Mouse (Mus musculus): ENCODE measurements at regions not wholly inside any gene's neighbourhood (a gene's known extent, or its start where the extent isn't known, plus 50 kb on each side); places are given as distances from the start of the nearest gene placed in this dataset.

GRCm38 (mm10) chr3:151216764-151217502, 220.8 kb upstream of the Adgrl4 start:
- H3K4me3 ChIP-seq = no peak overlapping the region
- H3K36me3 ChIP-seq (replicated peaks) = no peaks in the 10 kb centered on the region
- DNase-seq (ENCODE audit: extremely low spot score, low spot score) = no peak
- 84% methylated on average over 3 of the region's 3 CpGs for WGBS
- no peaks in the 10 kb centered on the region for H3K9me3 ChIP-seq
- no peaks in the 10 kb centered on the region for H3K4me1 ChIP-seq
- H3K27ac ChIP-seq = no peak overlapping the region
- no peaks in the 10 kb centered on the region for H3K27me3 ChIP-seq (ENCODE audit: poor library complexity, severe bottlenecking)

DNA sequence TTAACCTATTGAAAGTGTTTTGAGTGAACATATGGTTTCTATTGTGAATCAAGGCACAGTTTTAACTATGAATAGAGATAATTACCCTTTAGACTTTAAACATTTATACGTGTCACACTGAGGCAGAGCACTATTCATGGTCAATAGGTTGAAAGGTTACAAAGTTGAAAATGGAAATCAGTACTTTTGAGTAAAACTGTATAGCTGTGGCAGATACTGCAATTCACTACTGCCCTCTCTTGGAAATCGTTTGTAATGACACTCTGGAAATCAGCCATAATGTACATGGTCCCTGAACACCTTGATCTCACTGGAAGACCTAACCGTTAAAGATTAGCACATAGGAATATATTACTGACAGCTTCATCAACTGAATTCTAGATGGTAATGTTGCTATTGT, 215.3 kb upstream of the Adgrl4 start:
- DNase-seq (ENCODE audit: extremely low spot score, low spot score) = no peak
- Histone ChIP-seq H3K4me1 (no peaks in the 10 kb centered on the region), H3K9me3 (no peaks in the 10 kb centered on the region), H3K36me3 (replicated peaks) (no peaks in the 10 kb centered on the region), H3K27ac (no peak overlapping the region), H3K4me3 (no peak overlapping the region), H3K27me3 (ENCODE audit: poor library complexity, severe bottlenecking) (no peaks in the 10 kb centered on the region)
- 22% methylated on average over 3 of the region's 3 CpGs for WGBS

DNA sequence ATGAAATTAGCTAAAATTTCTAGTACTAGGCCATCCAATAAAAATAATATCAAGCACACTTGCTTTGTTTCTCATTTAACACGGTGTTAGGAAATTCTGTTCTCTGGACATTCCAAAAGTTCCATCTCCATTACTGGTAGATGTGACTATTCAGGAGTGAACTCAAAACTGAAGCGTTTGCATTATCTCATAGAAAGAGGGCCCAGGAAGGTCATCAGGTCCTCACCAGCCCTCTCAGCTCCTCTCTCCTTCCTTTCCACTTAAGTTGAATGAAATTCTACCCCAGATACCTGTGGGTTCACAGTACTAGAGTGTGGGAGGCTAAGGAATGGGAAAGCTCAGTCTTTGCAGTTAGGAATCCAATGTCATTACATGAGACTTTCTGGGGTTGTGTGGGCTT, 185.2 kb upstream of the Adgrl4 start:
- no peak overlapping the region for H3K4me3 ChIP-seq
- no peak overlapping the region for H3K27ac ChIP-seq
- H3K27me3 ChIP-seq (ENCODE audit: poor library complexity, severe bottlenecking) = no peaks in the 10 kb centered on the region
- WGBS = 92% methylated on average over 2 of the region's 2 CpGs
- no peaks in the 10 kb centered on the region for H3K36me3 ChIP-seq (replicated peaks)
- no peaks in the 10 kb centered on the region for H3K4me1 ChIP-seq
- no peaks in the 10 kb centered on the region for H3K9me3 ChIP-seq
- no peak for DNase-seq (ENCODE audit: extremely low spot score, low spot score)

DNA sequence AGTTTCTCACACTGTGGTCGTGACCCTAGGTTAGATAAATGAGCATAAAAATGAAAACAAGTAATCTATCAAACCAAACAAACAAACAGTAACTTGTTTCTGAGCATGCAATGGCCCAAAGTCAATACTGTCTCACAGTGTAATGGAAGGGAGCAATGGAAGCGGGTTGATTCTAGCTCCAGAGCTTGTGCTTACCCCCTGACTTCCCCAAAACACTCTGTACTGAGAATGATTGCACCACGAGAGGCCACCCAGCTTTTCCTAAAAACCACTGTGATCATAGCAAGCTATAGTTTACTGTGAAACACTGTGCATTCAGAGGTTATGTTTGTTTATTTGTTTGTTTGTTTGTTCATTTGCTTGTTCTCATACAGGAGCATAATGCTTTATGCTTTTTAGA, 174.9 kb upstream of the Adgrl4 start:
- Histone ChIP-seq H3K27ac (no peak overlapping the region), H3K27me3 (ENCODE audit: poor library complexity, severe bottlenecking) (no peaks in the 10 kb centered on the region), H3K4me1 (no peaks in the 10 kb centered on the region), H3K4me3 (no peak overlapping the region), H3K36me3 (replicated peaks) (no peaks in the 10 kb centered on the region), H3K9me3 (no peaks in the 10 kb centered on the region)
- WGBS = 90% methylated on average over 3 of the region's 3 CpGs
- DNase-seq (ENCODE audit: extremely low spot score, low spot score) = no peak

DNA sequence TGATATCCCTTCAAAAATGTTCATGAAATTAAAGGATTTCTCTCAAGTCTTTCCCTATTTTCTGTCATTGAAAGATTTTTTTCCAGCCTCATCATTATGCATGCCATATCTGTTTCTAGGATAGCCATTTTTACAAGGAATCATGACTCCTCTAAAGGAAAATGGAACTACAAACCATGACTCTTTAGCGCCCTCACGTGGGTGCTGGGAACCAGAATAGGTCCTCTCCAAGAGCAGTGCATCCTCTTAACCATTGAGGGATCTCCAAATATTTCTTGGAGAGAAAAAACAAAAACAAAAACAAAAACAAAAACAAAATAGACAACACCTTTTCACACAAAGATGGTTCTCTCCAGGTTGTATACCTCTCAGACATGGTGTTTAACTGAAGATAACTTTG, 172.0 kb upstream of the Adgrl4 start:
- Histone ChIP-seq H3K36me3 (replicated peaks) (no peaks in the 10 kb centered on the region), H3K27me3 (ENCODE audit: poor library complexity, severe bottlenecking) (no peaks in the 10 kb centered on the region), H3K4me1 (no peaks in the 10 kb centered on the region), H3K27ac (no peak overlapping the region), H3K9me3 (no peaks in the 10 kb centered on the region), H3K4me3 (no peak overlapping the region)
- DNase-seq (ENCODE audit: extremely low spot score, low spot score) = no peak
- WGBS = 25% methylated on average over 2 of the region's 2 CpGs

DNA sequence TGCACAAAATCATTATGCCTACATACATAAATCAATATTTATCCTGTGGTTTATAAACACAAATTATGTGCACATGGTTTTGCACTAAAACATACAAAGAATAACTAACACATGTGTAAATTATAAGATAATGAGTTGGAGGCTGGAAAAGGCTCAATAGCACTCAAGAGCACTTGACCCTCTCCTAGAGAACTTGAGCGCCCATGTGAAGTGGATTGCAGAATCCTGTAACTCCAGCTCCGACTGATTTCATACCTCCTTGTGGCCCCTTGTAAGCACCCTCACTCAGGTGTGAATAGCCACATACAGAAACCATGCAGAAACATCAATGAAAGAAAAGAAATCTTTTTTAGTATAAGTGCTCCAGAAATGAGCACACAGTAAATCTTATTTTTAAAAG, 168.2 kb upstream of the Adgrl4 start:
- WGBS = 83% methylated on average over 2 of the region's 2 CpGs
- H3K4me1 ChIP-seq = no peaks in the 10 kb centered on the region
- H3K4me3 ChIP-seq = no peak overlapping the region
- H3K9me3 ChIP-seq = no peaks in the 10 kb centered on the region
- DNase-seq (ENCODE audit: extremely low spot score, low spot score) = no peak
- no peaks in the 10 kb centered on the region for H3K27me3 ChIP-seq (ENCODE audit: poor library complexity, severe bottlenecking)
- no peaks in the 10 kb centered on the region for H3K36me3 ChIP-seq (replicated peaks)
- no peak overlapping the region for H3K27ac ChIP-seq

DNA sequence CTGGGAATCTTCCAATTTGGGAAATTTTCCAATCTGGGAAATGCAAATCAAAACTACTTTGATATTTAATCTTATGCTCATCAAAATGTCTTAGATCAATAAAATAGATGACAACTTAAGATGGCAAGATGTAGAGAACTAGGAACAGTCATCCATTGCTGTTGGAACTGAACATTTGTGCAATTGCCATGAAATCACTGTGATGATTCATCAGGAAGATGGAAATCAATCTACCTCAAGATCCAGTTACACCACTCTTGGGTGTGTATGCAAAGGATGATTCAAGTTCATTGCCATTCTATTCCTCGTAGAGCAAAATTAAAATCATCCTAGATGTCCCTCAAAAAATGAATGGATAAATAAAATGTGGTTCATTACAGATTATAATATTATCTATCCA, 153.9 kb upstream of the Adgrl4 start:
- H3K4me1 ChIP-seq = no peaks in the 10 kb centered on the region
- WGBS = 89% methylated on average over 1 of the region's 1 CpGs
- no peak overlapping the region for H3K4me3 ChIP-seq
- no peaks in the 10 kb centered on the region for H3K9me3 ChIP-seq
- no peak overlapping the region for H3K27ac ChIP-seq
- no peaks in the 10 kb centered on the region for H3K27me3 ChIP-seq (ENCODE audit: poor library complexity, severe bottlenecking)
- no peaks in the 10 kb centered on the region for H3K36me3 ChIP-seq (replicated peaks)
- no peak for DNase-seq (ENCODE audit: extremely low spot score, low spot score)

- Histone ChIP-seq H3K27ac (peak overlapping the region; percentile 69), H3K9me3 (no peaks in the 10 kb centered on the region), H3K27me3 (ENCODE audit: poor library complexity, severe bottlenecking) (no peaks in the 10 kb centered on the region), H3K36me3 (replicated peaks) (no peaks in the 10 kb centered on the region), H3K4me1 (peaks cover 16% of the 10 kb centered on the region), H3K4me3 (no peak overlapping the region)
- peak; percentile 27 for DNase-seq (ENCODE audit: extremely low spot score, low spot score)
- WGBS = 43% methylated on average over 11 of the region's 11 CpGs
These were observed 143.6 kb upstream of the Adgrl4 start for GRCm38 (mm10) chr3:151293981-151294605.

- Histone ChIP-seq H3K4me3 (no peak overlapping the region), H3K36me3 (replicated peaks) (no peaks in the 10 kb centered on the region), H3K9me3 (no peaks in the 10 kb centered on the region), H3K27ac (0 out of 2 replicates have a peak overlapping the region, but pooled peaks have one; percentile 69), H3K4me1 (peaks cover 16% of the 10 kb centered on the region), H3K27me3 (ENCODE audit: poor library complexity, severe bottlenecking) (no peaks in the 10 kb centered on the region)
- DNase-seq (ENCODE audit: extremely low spot score, low spot score) = no peak
- 87% methylated on average over 7 of the region's 7 CpGs for WGBS
These were observed 143.1 kb upstream of the Adgrl4 start for GRCm38 (mm10) chr3:151294606-151295005.

DNA sequence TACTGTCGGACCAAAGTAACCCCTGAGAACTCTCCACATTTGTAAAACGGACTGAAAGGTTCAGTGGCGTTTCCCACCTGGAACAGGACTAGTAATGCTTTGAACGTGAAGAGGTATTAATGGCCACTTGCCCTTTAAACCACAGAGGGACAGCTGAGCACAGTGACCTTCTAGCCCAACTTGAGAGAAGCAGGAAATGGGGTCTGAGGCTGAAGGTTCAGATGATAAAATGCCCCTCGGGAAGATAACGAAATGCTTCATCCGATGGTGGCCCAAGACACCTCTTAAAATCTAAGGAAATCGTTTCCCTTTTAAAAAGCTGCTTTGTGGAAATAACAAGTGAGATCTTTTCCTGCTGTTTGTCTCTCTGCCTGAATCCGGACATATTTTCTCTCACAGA, 142.7 kb upstream of the Adgrl4 start:
- H3K27ac ChIP-seq = no peak overlapping the region
- H3K4me1 ChIP-seq = peaks cover 16% of the 10 kb centered on the region
- H3K36me3 ChIP-seq (replicated peaks) = no peaks in the 10 kb centered on the region
- 87% methylated on average over 9 of the region's 9 CpGs for WGBS
- H3K9me3 ChIP-seq = no peaks in the 10 kb centered on the region
- no peak overlapping the region for H3K4me3 ChIP-seq
- no peak for DNase-seq (ENCODE audit: extremely low spot score, low spot score)
- no peaks in the 10 kb centered on the region for H3K27me3 ChIP-seq (ENCODE audit: poor library complexity, severe bottlenecking)

DNA sequence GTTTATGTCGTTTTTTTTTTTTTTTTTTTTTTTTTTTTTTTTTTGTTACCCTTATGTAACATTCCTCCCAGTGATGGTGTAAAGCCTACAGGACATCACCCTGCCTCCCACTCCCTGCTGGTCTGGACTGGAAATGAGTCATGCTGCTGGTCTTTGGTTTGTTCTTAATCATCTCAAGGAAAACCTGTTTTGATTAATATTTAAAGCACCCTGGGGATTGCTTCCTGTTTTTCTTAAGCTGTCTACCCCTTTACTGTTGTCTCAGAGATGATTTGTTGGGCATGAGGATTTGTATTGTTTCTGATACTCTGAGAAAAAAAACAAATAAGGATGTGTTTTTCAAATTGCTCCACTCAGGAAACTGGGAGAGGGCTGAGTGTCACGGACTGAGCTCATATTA, 139.4 kb upstream of the Adgrl4 start:
- H3K27ac ChIP-seq = no peak overlapping the region
- H3K4me1 ChIP-seq = peaks cover 16% of the 10 kb centered on the region
- 88% methylated on average over 2 of the region's 2 CpGs for WGBS
- no peaks in the 10 kb centered on the region for H3K36me3 ChIP-seq (replicated peaks)
- H3K4me3 ChIP-seq = no peak overlapping the region
- no peak for DNase-seq (ENCODE audit: extremely low spot score, low spot score)
- no peaks in the 10 kb centered on the region for H3K9me3 ChIP-seq
- no peaks in the 10 kb centered on the region for H3K27me3 ChIP-seq (ENCODE audit: poor library complexity, severe bottlenecking)

DNA sequence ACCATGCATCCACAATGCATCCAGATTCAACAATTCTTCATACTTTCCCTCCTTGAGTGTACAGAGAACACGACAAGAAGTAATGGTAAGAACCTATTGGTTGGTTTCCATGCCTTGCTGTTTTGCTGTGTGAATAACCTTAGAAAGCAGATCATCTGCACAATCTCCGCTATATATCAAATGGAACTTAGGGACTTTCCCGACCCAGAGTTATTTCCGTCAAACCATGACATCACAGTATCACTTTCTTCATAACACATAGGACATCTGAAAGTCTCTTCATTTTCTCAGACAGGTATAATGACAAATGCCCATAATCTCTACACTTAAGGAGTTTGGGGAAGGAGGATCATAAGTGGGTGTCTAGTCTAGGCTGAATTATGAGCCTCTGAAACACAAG, 132.3 kb upstream of the Adgrl4 start:
- Histone ChIP-seq H3K36me3 (replicated peaks) (no peaks in the 10 kb centered on the region), H3K9me3 (no peaks in the 10 kb centered on the region), H3K4me1 (no peaks in the 10 kb centered on the region), H3K27me3 (ENCODE audit: poor library complexity, severe bottlenecking) (no peaks in the 10 kb centered on the region), H3K4me3 (no peak overlapping the region), H3K27ac (no peak overlapping the region)
- 96% methylated on average over 4 of the region's 4 CpGs for WGBS
- no peak for DNase-seq (ENCODE audit: extremely low spot score, low spot score)

DNA sequence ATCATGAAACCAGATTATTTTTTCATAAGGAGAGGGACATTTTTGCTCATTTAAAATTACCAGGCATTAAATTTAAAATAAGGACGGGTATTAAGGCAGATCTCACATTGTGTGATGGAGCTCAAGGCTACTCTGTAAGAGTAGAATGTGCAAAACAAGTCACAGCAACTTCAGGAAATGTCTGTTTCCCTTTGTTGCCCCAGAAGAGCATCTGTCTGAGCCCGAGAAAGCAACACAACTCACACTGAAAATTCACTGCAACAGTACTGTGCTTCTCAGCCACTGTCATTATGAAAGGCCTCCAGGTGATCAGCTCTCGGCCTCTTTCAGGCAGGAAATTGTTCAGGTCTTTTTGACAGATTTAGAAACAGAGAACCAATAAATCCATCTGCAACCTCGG, 129.7 kb upstream of the Adgrl4 start:
- H3K27me3 ChIP-seq (ENCODE audit: poor library complexity, severe bottlenecking) = no peaks in the 10 kb centered on the region
- no peak overlapping the region for H3K27ac ChIP-seq
- H3K9me3 ChIP-seq = no peaks in the 10 kb centered on the region
- no peaks in the 10 kb centered on the region for H3K4me1 ChIP-seq
- 73% methylated on average over 4 of the region's 4 CpGs for WGBS
- DNase-seq (ENCODE audit: extremely low spot score, low spot score) = no peak
- no peak overlapping the region for H3K4me3 ChIP-seq
- no peaks in the 10 kb centered on the region for H3K36me3 ChIP-seq (replicated peaks)
